Mouse (Mus musculus) embryonic stem cell, embryonic (primary cell): Measurements from ENCODE around the gene Npy1r.

Experiments
- CTCF ChIA-PET, 4 experiments: fragments of 300-600 bp in 2 of 4; fragments of 350-600 bp in 2 of 4; sonication (Branson Sonifier 250); formaldehyde crosslinking; loops; one replicate each; lab custom pipeline; 2022; ENCODE audit warnings: inconsistent platforms in 2 of 4; lab: Charles Lee
- POLR2A ChIA-PET, 4 experiments: fragments of 300-600 bp in 2 of 4; fragments of 350-600 bp in 2 of 4; sonication (Branson Sonifier 250); formaldehyde crosslinking; loops; one replicate each; lab custom pipeline; 2022; ENCODE audit warnings: antibody characterized with exemption in 4 of 4, inconsistent platforms in 1 of 4; lab: Charles Lee

Npy1r gene

GRCm38 (mm10) chr8:66696970-66697843 is at the start of gene Npy1r:
Gene Npy1r (plus strand): TSS chr8:66697192.
- POLR2A ChIA-PET = interaction anchor here in 1 of 4 experiments (0.6 kb wide), 3 partner anchors 98 to 1503 kb away, joined by 3 to 5 read pairs (median 3); no protein-coding TSS in a partner anchor
- CTCF ChIA-PET = interaction anchor here (0.6 to 1.6 kb wide), 9 partner anchors 10 to 709 kb away, joined by 3 to 14 read pairs (median 3); partner anchors contain the start of gene Npy5r (in 1 of the 4)

- POLR2A ChIA-PET = no interaction called here
- CTCF ChIA-PET = no interaction called here
Measured at GRCm38 (mm10) chr8:66681261-66681660, 15.7 kb upstream of the Npy1r start.

- POLR2A ChIA-PET = no interaction called here
- CTCF ChIA-PET = interaction anchor here in 2 of 4 experiments (0.9 to 1.2 kb wide), 2 partner anchors 10 to 718 kb away, joined by 3 read pairs; partner anchors contain the start of gene Npy1r (in 1 of the 2)
Measured at GRCm38 (mm10) chr8:66687511-66688329, 9.3 kb upstream of the Npy1r start, which contains the start of gene Npy5r. Gene Npy5r (minus strand): TSS chr8:66688128.

- POLR2A ChIA-PET = no interaction called here
- CTCF ChIA-PET = no interaction called here
Measured at GRCm38 (mm10) chr8:66688395-66688794, 8.6 kb upstream of the Npy1r start.

- ChIA-PET POLR2A (no interaction called here), CTCF (no interaction called here)
Measured at GRCm38 (mm10) chr8:66688799-66689198, 8.2 kb upstream of the Npy1r start.

- ChIA-PET POLR2A (no interaction called here), CTCF (no interaction called here)
Measured at GRCm38 (mm10) chr8:66690402-66690801, 6.6 kb upstream of the Npy1r start.

GRCm38 (mm10) chr8:66698011-66698410 is 1.0 kb downstream of the Npy1r start:
- POLR2A ChIA-PET = interaction anchor here in 1 of 4 experiments (0.6 kb wide), 2 partner anchors 97 to 1503 kb away, joined by 3 to 5 read pairs; no protein-coding TSS in a partner anchor

GRCm38 (mm10) chr8:66698782-66699181 is 1.8 kb downstream of the Npy1r start:
- ChIA-PET CTCF (no interaction called here), POLR2A (interaction anchor here in 2 of 4 experiments (0.7 kb wide), 2 partner anchors 38 to 368 kb away, joined by 3 to 4 read pairs; no protein-coding TSS in a partner anchor)

More at GRCm38 (mm10) chr8:66698011-66698410, 1.0 kb downstream of the Npy1r start:
- CTCF ChIA-PET = interaction anchor here in 1 of 4 experiments (1.0 to 1.6 kb wide), 2 partner anchors 11 to 708 kb away, joined by 3 to 6 read pairs; partner anchors contain the start of gene Npy5r

GRCm38 (mm10) chr8:66714324-66714975 is 17.5 kb downstream of the Npy1r start:
- ChIA-PET POLR2A (no interaction called here), CTCF (no interaction called here)

GRCm38 (mm10) chr8:66722835-66723234 is 25.8 kb downstream of the Npy1r start:
- ChIA-PET CTCF (no interaction called here), POLR2A (interaction anchor here in 1 of 4 experiments (0.6 kb wide), 1 partner anchor 167 kb away, joined by 4 read pairs; no protein-coding TSS in a partner anchor)

GRCm38 (mm10) chr8:66729446-66729845 is 32.5 kb downstream of the Npy1r start:
- POLR2A ChIA-PET = interaction anchor here in 1 of 4 experiments (0.6 kb wide), 1 partner anchor 53 kb away, joined by 3 read pairs; no protein-coding TSS in a partner anchor
- CTCF ChIA-PET = interaction anchor here in 1 of 4 experiments (0.6 kb wide), 1 partner anchor 209 kb away, joined by 3 read pairs; no protein-coding TSS in a partner anchor

- ChIA-PET POLR2A (no interaction called here), CTCF (no interaction called here)
Measured at GRCm38 (mm10) chr8:66731957-66732356, 35.0 kb downstream of the Npy1r start.

GRCm38 (mm10) chr8:66742359-66742758 is 45.4 kb downstream of the Npy1r start:
- CTCF ChIA-PET = no interaction called here
- POLR2A ChIA-PET = no interaction called here

GRCm38 (mm10) chr8:66745612-66746011 is 48.6 kb downstream of the Npy1r start:
- ChIA-PET POLR2A (interaction anchor here in 1 of 4 experiments (1.2 kb wide), 1 partner anchor 169 kb away, joined by 3 read pairs; no protein-coding TSS in a partner anchor), CTCF (no interaction called here)

GRCm38 (mm10) chr8:66751621-66752020 is 54.6 kb downstream of the Npy1r start:
- POLR2A ChIA-PET = interaction anchor here in 1 of 4 experiments (1.0 kb wide), 1 partner anchor 110 kb away, joined by 3 read pairs; no protein-coding TSS in a partner anchor
- CTCF ChIA-PET = no interaction called here

GRCm38 (mm10) chr8:66756161-66756560 is 59.2 kb downstream of the Npy1r start:
- ChIA-PET POLR2A (interaction anchor here in 1 of 4 experiments (1.2 kb wide), 1 partner anchor 9 kb away, joined by 3 read pairs; no protein-coding TSS in a partner anchor), CTCF (no interaction called here)
